Mouse (Mus musculus): ENCODE measurements around the gene Prss16. TPM values are rescaled to one million over a fixed set of nuclear protein-coding genes. Genes with fewer than 3 reads are reported as not detected.

Gene Prss16
- 0.36 and 1.1 TPM in 2 replicates for polyA plus RNA-seq (2012; rRNA removed)

- no peak for DNase-seq
- Histone ChIP-seq H3K27me3 (ENCODE audit: control insufficient read depth, insufficient read depth, low read length) (peaks cover 8% of the 10 kb centered on the region; the same call in 1 of the 2 replicates), H3K4me3 (replicated peaks; ENCODE audit: insufficient read depth, low read depth, low read length) (no peak within 1 kb of the TSS), H3K4me1 (ENCODE audit: control insufficient read depth, insufficient read depth, low read length) (peaks cover 5% of the 10 kb centered on the region; the same call in 1 of the 2 replicates), H3K27ac (ENCODE audit: insufficient read depth, low read length) (no peak within 1 kb of the TSS)
- TF ChIP-seq CTCF (IDR thresholded peaks at IDR 0.05; ENCODE audit: borderline replicate concordance, insufficient read depth, low read depth, low read length) (no peak), POLR2A (IDR thresholded peaks at IDR 0.05; ENCODE audit: borderline replicate concordance, insufficient read depth, low read length) (no peak)
- WGBS: 44% methylated on average over 7 of the region's 7 CpGs
Observed at GRCm38 (mm10) chr13:22009642-22010041, at the start of gene Prss16. TSS of gene Prss16 (minus strand) at chr13:22009742.

- DNase-seq: no peak
- Histone ChIP-seq H3K4me1 (ENCODE audit: control insufficient read depth, insufficient read depth, low read length) (no peaks in the 10 kb centered on the region; the same call in 1 of the 2 replicates), H3K27me3 (ENCODE audit: control insufficient read depth, insufficient read depth, low read length) (no peaks in the 10 kb centered on the region), H3K27ac (ENCODE audit: insufficient read depth, low read length) (no peak overlapping the region), H3K4me3 (replicated peaks; ENCODE audit: insufficient read depth, low read depth, low read length) (no peak overlapping the region)
- no peak for TF ChIP-seq POLR2A (IDR thresholded peaks at IDR 0.05; ENCODE audit: borderline replicate concordance, insufficient read depth, low read length)
- no peak for TF ChIP-seq CTCF (IDR thresholded peaks at IDR 0.05; ENCODE audit: borderline replicate concordance, insufficient read depth, low read depth, low read length)
- WGBS: 95% methylated on average over 1 of the region's 1 CpGs
Observed at GRCm38 (mm10) chr13:22053754-22054153, 44.2 kb upstream of the Prss16 start.

GRCm38 (mm10) chr13:22051523-22051859 is 41.9 kb upstream of the Prss16 start:
- no peak for TF ChIP-seq CTCF (IDR thresholded peaks at IDR 0.05; ENCODE audit: borderline replicate concordance, insufficient read depth, low read depth, low read length)
- TF ChIP-seq POLR2A (IDR thresholded peaks at IDR 0.05; ENCODE audit: borderline replicate concordance, insufficient read depth, low read length): no peak
- DNase-seq: no peak
- Histone ChIP-seq H3K27me3 (ENCODE audit: control insufficient read depth, insufficient read depth, low read length) (no peaks in the 10 kb centered on the region), H3K4me1 (ENCODE audit: control insufficient read depth, insufficient read depth, low read length) (no peaks in the 10 kb centered on the region; the same call in 1 of the 2 replicates), H3K27ac (ENCODE audit: insufficient read depth, low read length) (no peak overlapping the region), H3K4me3 (replicated peaks; ENCODE audit: insufficient read depth, low read depth, low read length) (peak overlapping the region; percentile 81)
- WGBS: 13% methylated on average over 5 of the region's 5 CpGs

GRCm38 (mm10) chr13:22050591-22051522 is 41.3 kb upstream of the Prss16 start:
- Histone ChIP-seq H3K27me3 (ENCODE audit: control insufficient read depth, insufficient read depth, low read length) (no peaks in the 10 kb centered on the region), H3K27ac (ENCODE audit: insufficient read depth, low read length) (no peak overlapping the region), H3K4me1 (ENCODE audit: control insufficient read depth, insufficient read depth, low read length) (no peaks in the 10 kb centered on the region; the same call in 1 of the 2 replicates), H3K4me3 (replicated peaks; ENCODE audit: insufficient read depth, low read depth, low read length) (peak overlapping the region; percentile 81)
- peak; percentile 66 to 71 for DNase-seq
- TF ChIP-seq POLR2A (IDR thresholded peaks at IDR 0.05; ENCODE audit: borderline replicate concordance, insufficient read depth, low read length): no peak
- peak; percentile 44; the same call in 1 of the 2 replicates for TF ChIP-seq CTCF (IDR thresholded peaks at IDR 0.05; ENCODE audit: borderline replicate concordance, insufficient read depth, low read depth, low read length)
- under 1% methylated on average over 52 of the region's 52 CpGs for WGBS

GRCm38 (mm10) chr13:22049737-22050440 is 40.3 kb upstream of the Prss16 start:
- TF ChIP-seq CTCF (IDR thresholded peaks at IDR 0.05; ENCODE audit: borderline replicate concordance, insufficient read depth, low read depth, low read length) (no peak), POLR2A (IDR thresholded peaks at IDR 0.05; ENCODE audit: borderline replicate concordance, insufficient read depth, low read length) (no peak)
- no peak for DNase-seq
- 6% methylated on average over 14 of the region's 14 CpGs for WGBS
- no peaks in the 10 kb centered on the region; the same call in 1 of the 2 replicates for H3K4me1 ChIP-seq (ENCODE audit: control insufficient read depth, insufficient read depth, low read length)
- no peak overlapping the region for H3K27ac ChIP-seq (ENCODE audit: insufficient read depth, low read length)
- no peaks in the 10 kb centered on the region for H3K27me3 ChIP-seq (ENCODE audit: control insufficient read depth, insufficient read depth, low read length)
- H3K4me3 ChIP-seq (replicated peaks; ENCODE audit: insufficient read depth, low read depth, low read length): peak overlapping the region; percentile 25

- Histone ChIP-seq H3K27ac (ENCODE audit: insufficient read depth, low read length) (no peak overlapping the region), H3K27me3 (ENCODE audit: control insufficient read depth, insufficient read depth, low read length) (no peaks in the 10 kb centered on the region), H3K4me3 (replicated peaks; ENCODE audit: insufficient read depth, low read depth, low read length) (no peak overlapping the region), H3K4me1 (ENCODE audit: control insufficient read depth, insufficient read depth, low read length) (no peaks in the 10 kb centered on the region; the same call in 1 of the 2 replicates)
- no peak for DNase-seq
- no peak for TF ChIP-seq CTCF (IDR thresholded peaks at IDR 0.05; ENCODE audit: borderline replicate concordance, insufficient read depth, low read depth, low read length)
- no peak for TF ChIP-seq POLR2A (IDR thresholded peaks at IDR 0.05; ENCODE audit: borderline replicate concordance, insufficient read depth, low read length)
- 96% methylated on average over 2 of the region's 2 CpGs for WGBS
Observed at GRCm38 (mm10) chr13:22049041-22049440, 39.5 kb upstream of the Prss16 start.

GRCm38 (mm10) chr13:22045311-22045710 is 35.8 kb upstream of the Prss16 start:
- Histone ChIP-seq H3K27me3 (ENCODE audit: control insufficient read depth, insufficient read depth, low read length) (no peaks in the 10 kb centered on the region), H3K4me1 (ENCODE audit: control insufficient read depth, insufficient read depth, low read length) (no peaks in the 10 kb centered on the region; the same call in none of the 2 replicates), H3K4me3 (replicated peaks; ENCODE audit: insufficient read depth, low read depth, low read length) (no peak overlapping the region), H3K27ac (ENCODE audit: insufficient read depth, low read length) (no peak overlapping the region)
- DNase-seq: no peak
- TF ChIP-seq POLR2A (IDR thresholded peaks at IDR 0.05; ENCODE audit: borderline replicate concordance, insufficient read depth, low read length): no peak
- no peak for TF ChIP-seq CTCF (IDR thresholded peaks at IDR 0.05; ENCODE audit: borderline replicate concordance, insufficient read depth, low read depth, low read length)
- 67% methylated on average over 2 of the region's 2 CpGs for WGBS
